Mouse (Mus musculus): ENCODE measurements around the gene Pnpo. TPM values are rescaled to one million over a fixed set of nuclear protein-coding genes. Genes with fewer than 3 reads are reported as not detected.
A peak's percentile ranks its signal among the peaks of the same experiment; 100 is the strongest.

Pnpo gene
- polyA plus RNA-seq (2016; fragmentation: Nextera tagmentation; extraction: Ambion mirVana), result 14.6 and 16.4 TPM in 2 replicates

DNA sequence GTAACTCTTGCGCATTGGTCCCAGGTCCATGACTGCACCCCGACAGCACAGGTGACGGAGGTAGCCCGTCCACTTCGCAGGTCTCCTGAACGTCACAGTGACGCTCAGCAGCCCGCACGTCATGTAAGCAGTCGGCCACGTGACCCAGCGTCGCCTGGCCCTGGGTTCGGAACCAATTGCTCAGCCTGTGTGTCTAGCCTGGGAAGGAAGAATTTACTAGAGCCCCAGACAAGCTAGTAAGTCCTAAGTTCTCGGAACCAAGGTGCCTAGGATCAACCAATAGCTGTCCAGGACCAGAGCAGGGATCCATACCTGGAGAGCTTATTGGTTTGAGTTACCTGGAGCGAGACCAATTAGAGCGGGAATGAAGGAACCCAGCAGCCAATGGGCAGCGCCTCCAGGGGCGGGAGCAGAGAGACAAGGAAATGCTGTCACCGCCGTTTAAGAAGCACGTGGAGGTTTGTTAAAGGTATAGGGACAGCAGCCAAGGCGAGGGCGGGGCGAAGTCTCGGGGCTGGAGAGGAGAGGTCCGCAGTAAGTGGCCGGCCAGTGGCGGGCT, at the start of gene Pnpo:
Gene Pnpo (minus strand): TSS at position 241 of the 559 bp plus-strand sequence.
- Histone ChIP-seq H3K4me3 (peak within 1 kb of the TSS; percentile 52), H3K4me1 (peaks cover 14% of the 10 kb centered on the region), H3K27me3 (peaks cover 15% of the 10 kb centered on the region), H3K4me2 (replicated peaks) (peak within 1 kb of the TSS; percentile 87), H3K9me3 (no peaks in the 10 kb centered on the region), H3K9ac (replicated peaks) (peak within 1 kb of the TSS; percentile 55; the same call in 1 of the 2 replicates), H3K36me3 (no peaks in the 10 kb centered on the region), H3K27ac (replicated peaks) (no peak within 1 kb of the TSS)
- peak; percentile 97 for ATAC-seq (ENCODE audit: low FRiP score, low read depth)
- WGBS, result 1% methylated on average over 29 of the region's 29 CpGs

DNA sequence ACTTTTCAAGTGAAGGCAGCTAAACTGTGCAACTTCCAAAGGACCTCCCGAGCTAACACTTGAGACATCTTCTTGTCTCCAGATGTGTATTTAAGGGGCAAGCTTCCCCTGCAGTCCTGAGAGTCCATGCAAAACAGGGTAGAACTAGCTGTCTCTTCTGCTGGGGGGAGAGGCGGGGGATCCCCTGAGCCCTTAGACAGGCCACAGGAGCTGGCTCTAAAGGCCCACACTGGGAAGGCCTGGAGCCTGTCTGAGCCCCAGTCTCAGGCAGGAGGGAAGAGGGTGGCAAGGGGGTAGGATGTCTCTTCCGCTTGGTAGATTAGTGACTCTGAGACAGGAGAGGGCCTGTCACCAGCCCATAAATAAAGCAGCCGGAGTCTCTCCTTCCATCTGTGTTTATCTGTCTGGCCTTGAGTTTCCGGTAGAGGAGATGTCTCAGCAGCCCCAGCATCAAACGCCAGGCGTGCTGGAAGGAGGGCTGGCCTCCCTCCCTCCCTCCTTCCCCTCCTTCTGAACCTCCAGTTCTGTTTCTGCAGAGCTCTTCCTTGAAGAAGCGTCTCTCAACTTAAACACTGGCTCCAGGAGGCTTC, 49.0 kb upstream of the Pnpo start:
- H3K27me3 ChIP-seq, result peaks cover 63% of the 10 kb centered on the region
- H3K36me3 ChIP-seq, result no peaks in the 10 kb centered on the region
- peaks cover 34% of the 10 kb centered on the region for H3K4me1 ChIP-seq
- ATAC-seq (ENCODE audit: low FRiP score, low read depth), result no peak
- no peak overlapping the region for H3K4me2 ChIP-seq (replicated peaks)
- H3K4me3 ChIP-seq, result no peak overlapping the region
- 52% methylated on average over 8 of the region's 8 CpGs for WGBS
- no peaks in the 10 kb centered on the region for H3K9me3 ChIP-seq
- H3K9ac ChIP-seq (replicated peaks), result no peak overlapping the region
- H3K27ac ChIP-seq (replicated peaks), result no peak overlapping the region

DNA sequence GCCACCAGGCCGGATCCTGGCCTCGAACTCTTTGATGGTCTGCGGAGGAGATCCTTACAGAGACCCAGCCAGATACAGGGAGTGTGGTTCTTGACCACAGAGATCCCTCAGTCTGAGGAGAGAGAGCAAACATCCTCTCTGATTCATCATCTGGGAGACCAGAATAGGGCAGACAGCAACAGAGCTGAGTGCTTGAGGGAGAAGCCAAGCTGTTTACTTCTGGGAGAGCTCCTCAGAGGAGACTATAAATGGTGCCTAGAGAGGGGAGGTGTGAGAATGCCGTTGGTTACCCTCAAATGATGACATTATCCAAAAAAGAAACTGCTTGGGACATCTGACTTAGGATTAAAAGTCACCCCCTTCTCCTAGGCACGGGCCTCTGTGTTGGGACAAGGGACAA, 47.7 kb upstream of the Pnpo start:
- no peak for ATAC-seq (ENCODE audit: low FRiP score, low read depth)
- 79% methylated on average over 5 of the region's 5 CpGs for WGBS
- no peak overlapping the region for H3K9ac ChIP-seq (replicated peaks)
- H3K9me3 ChIP-seq, result no peaks in the 10 kb centered on the region
- H3K36me3 ChIP-seq, result no peaks in the 10 kb centered on the region
- H3K27me3 ChIP-seq, result peaks cover 65% of the 10 kb centered on the region
- no peak overlapping the region for H3K4me2 ChIP-seq (replicated peaks)
- H3K27ac ChIP-seq (replicated peaks), result no peak overlapping the region
- peaks cover 24% of the 10 kb centered on the region for H3K4me1 ChIP-seq
- H3K4me3 ChIP-seq, result no peak overlapping the region

DNA sequence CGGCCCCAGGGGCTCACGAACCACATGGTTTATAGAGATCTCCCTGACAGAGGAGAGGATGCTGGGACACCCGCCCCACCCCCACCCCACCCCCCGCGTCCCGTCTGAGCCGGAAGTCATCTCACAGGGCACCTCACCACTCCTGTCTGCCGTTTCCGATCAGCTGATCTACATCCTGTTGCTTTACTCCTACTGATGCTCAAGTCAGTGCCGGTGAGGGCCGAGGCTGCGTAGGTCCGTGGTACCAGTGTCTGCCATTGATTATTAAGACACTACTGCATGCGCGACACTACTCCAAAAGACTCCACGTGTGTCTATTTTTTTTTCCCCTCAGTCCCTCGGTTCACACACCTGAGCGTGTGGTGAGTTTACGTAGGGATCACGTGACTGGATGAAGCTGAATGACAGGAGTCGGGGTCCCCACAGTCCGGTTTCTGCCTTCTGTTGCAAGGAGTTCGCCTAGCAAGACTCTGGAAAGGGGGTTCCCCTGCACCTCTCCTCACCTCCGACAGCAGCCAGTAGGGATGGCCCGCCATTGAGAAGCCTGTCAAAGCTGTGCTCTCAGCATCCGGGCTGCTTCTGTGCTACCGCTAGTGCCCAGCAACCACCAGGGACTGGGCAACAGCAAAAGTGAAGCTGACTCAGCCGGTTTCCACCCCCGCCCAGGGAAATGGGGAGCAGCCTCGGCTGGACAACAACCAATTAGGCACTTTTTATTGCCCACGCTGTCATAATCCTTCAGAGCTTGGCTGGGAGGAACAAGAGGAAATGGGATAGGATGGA, 44.3 kb upstream of the Pnpo start:
- no peaks in the 10 kb centered on the region for H3K9me3 ChIP-seq
- 7% methylated on average over 30 of the region's 31 CpGs for WGBS
- peaks cover 11% of the 10 kb centered on the region for H3K4me1 ChIP-seq
- H3K27ac ChIP-seq (replicated peaks), result no peak overlapping the region
- peaks cover 77% of the 10 kb centered on the region for H3K27me3 ChIP-seq
- peak overlapping the region; percentile 32 for H3K4me3 ChIP-seq
- H3K36me3 ChIP-seq, result no peaks in the 10 kb centered on the region
- peak overlapping the region; percentile 55 for H3K4me2 ChIP-seq (replicated peaks)
- H3K9ac ChIP-seq (replicated peaks), result 0 out of 2 replicates have a peak overlapping the region, but pooled peaks have one; percentile 21
- ATAC-seq (ENCODE audit: low FRiP score, low read depth), result no peak

DNA sequence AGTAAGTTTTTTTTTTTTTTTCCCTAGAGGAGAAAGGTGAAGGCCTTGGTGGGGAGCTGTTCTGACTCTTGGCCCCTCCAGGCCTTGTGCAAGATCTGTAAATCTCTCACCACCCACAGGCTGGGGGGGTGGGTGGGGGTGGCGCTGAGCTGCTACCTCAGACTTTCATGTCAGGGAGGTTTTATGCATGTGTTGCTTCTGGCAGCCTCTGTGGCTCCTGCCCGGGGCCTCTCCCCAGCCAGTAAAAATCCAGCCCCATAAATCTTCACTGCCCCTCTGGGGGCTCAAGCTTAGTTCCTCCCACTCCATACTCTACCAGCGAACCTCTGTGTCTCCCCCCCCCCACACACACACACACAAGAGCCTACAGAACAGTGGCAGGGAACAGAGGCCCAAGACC, 42.7 kb upstream of the Pnpo start:
- Histone ChIP-seq H3K27ac (replicated peaks) (no peak overlapping the region), H3K36me3 (no peaks in the 10 kb centered on the region), H3K4me2 (replicated peaks) (no peak overlapping the region), H3K9ac (replicated peaks) (no peak overlapping the region), H3K9me3 (no peaks in the 10 kb centered on the region), H3K4me3 (no peak overlapping the region), H3K4me1 (peaks cover 14% of the 10 kb centered on the region), H3K27me3 (peaks cover 73% of the 10 kb centered on the region)
- ATAC-seq (ENCODE audit: low FRiP score, low read depth), result no peak
- WGBS, result 65% methylated on average over 3 of the region's 3 CpGs

DNA sequence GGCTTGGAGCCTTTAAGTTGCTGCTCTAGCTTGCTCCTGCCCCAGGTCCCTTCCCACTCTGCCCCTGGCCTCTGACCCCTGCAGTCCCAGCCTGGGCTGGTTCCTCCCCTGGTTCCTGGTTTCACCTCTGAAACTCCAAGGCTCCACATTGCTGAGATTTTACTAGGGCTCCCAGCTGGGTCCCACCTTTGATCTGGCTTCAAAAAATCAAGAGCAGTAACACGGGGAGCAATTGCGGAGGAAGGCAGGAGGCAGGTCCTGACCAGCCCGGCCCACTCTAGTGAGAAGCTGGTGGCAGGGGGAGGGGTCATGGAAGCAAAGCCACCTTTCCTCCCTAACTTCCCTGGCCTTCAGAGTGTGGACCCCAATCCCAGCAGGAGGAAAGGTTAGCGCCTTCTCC, 41.1 kb upstream of the Pnpo start:
- Histone ChIP-seq H3K27me3 (peaks cover 76% of the 10 kb centered on the region), H3K36me3 (no peaks in the 10 kb centered on the region), H3K4me2 (replicated peaks) (no peak overlapping the region), H3K9me3 (no peaks in the 10 kb centered on the region), H3K27ac (replicated peaks) (no peak overlapping the region), H3K4me3 (no peak overlapping the region), H3K9ac (replicated peaks) (no peak overlapping the region; the same call in 1 of the 2 replicates), H3K4me1 (peaks cover 14% of the 10 kb centered on the region)
- no peak for ATAC-seq (ENCODE audit: low FRiP score, low read depth)
- WGBS, result 22% methylated on average over 4 of the region's 4 CpGs

DNA sequence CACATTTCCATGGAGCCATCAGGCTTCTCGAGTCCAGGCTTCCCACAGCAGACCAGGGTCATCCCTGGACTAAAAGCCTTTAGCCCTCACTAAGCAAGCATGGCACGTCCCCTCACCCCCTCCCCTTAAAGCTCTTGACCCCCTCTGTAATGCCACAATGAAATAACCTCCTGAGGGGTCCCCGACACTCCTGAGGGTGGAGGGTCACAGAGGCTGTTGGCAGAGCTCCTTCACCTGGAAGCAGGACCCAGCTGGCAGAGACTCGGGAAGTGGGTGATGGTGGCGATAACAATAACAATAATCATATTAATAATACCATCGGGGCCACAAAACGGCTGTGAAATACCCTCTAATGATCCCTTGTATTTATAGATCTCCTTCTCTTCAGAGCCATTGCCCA, 39.1 kb upstream of the Pnpo start, which contains the start of gene Sp2:
Gene Sp2 (minus strand): TSS at position 101 of the 400 bp plus-strand sequence.
- H3K27me3 ChIP-seq, result peaks cover 58% of the 10 kb centered on the region
- ATAC-seq (ENCODE audit: low FRiP score, low read depth), result no peak
- no peaks in the 10 kb centered on the region for H3K36me3 ChIP-seq
- peak within 1 kb of the TSS; percentile 40; the same call in 1 of the 2 replicates for H3K9ac ChIP-seq (replicated peaks)
- H3K9me3 ChIP-seq, result no peaks in the 10 kb centered on the region
- no peak within 1 kb of the TSS for H3K4me3 ChIP-seq
- WGBS, result 80% methylated on average over 7 of the region's 7 CpGs
- H3K4me2 ChIP-seq (replicated peaks), result no peak within 1 kb of the TSS; the same call in 1 of the 2 replicates
- H3K27ac ChIP-seq (replicated peaks), result no peak within 1 kb of the TSS
- H3K4me1 ChIP-seq, result peaks cover 15% of the 10 kb centered on the region

DNA sequence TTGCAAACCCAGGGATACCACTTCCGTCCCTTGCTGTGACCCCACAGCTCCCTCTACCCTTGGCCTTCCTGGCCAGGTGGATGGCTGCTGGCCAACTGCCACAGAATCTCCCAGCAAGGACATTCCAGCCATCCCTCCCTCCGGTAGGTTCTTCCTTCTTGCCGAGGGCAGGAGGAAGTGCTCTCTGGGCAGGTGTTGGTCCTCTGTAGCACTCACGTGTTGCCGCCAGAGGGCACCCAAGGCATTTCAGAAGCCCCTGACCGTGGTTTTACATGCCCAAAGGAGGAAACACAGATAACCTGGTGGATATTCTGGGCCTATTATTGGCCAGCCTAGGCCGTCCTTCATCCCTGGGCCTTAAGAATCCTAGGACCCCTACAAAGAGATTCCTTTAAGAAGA, 38.6 kb upstream of the Pnpo start:
- Histone ChIP-seq H3K4me3 (no peak overlapping the region), H3K9ac (replicated peaks) (peak overlapping the region; percentile 40; the same call in 1 of the 2 replicates), H3K4me2 (replicated peaks) (no peak overlapping the region; the same call in 1 of the 2 replicates), H3K27me3 (peaks cover 53% of the 10 kb centered on the region), H3K27ac (replicated peaks) (no peak overlapping the region), H3K9me3 (no peaks in the 10 kb centered on the region), H3K36me3 (no peaks in the 10 kb centered on the region), H3K4me1 (peaks cover 11% of the 10 kb centered on the region)
- WGBS, result 1% methylated on average over 7 of the region's 7 CpGs
- ATAC-seq (ENCODE audit: low FRiP score, low read depth), result no peak

DNA sequence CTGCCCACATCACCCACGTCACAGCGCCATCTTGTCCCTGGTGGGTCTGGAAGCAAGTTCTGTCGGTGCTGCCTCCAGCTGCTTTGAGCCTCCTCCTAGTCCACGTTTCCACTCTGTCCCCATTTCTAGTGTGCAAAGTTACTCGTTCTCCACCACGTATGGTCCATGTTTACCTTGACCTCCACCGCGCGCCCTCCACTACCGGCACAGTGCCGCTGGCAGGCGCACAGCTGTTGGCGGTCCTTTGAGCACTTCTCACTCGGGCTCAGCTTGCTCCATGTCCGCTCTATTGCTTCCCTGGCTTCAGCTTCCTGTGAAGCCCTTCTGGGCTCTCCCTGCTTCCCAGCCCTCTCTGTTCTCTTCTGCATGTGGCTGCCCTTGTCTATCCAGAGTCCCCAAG, 37.7 kb upstream of the Pnpo start:
- ATAC-seq (ENCODE audit: low FRiP score, low read depth), result no peak
- H3K9ac ChIP-seq (replicated peaks), result no peak overlapping the region
- WGBS, result 80% methylated on average over 15 of the region's 15 CpGs

DNA sequence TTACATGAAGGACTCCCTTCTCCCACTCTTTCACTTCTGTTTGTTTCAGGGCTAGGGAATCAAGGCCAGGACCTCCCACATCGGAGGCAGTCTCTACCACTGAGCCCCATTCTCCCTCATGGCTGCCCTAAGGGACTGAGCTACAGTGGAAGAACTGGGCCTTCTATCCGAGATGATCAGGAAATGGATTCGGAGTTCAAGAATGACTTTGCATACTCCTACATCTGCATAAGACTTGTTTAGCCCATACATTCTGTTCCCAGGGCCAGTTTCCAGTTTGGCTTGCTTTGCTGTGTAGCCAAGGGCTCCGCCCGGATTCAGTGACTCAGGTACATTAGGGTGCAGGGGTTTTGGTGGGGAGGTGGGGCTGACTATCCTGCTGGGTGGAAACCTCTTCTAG, 36.2 kb upstream of the Pnpo start:
- no peak overlapping the region for H3K4me3 ChIP-seq
- H3K9ac ChIP-seq (replicated peaks), result no peak overlapping the region
- no peak overlapping the region for H3K27ac ChIP-seq (replicated peaks)
- H3K4me2 ChIP-seq (replicated peaks), result no peak overlapping the region
- no peaks in the 10 kb centered on the region for H3K36me3 ChIP-seq
- H3K27me3 ChIP-seq, result peaks cover 30% of the 10 kb centered on the region
- 76% methylated on average over 5 of the region's 5 CpGs for WGBS
- ATAC-seq (ENCODE audit: low FRiP score, low read depth), result no peak
- H3K4me1 ChIP-seq, result peaks cover 24% of the 10 kb centered on the region
- no peaks in the 10 kb centered on the region for H3K9me3 ChIP-seq

More for the DNA sequence above, 37.7 kb upstream of the Pnpo start:
- Histone ChIP-seq H3K9me3 (no peaks in the 10 kb centered on the region), H3K4me1 (peaks cover 15% of the 10 kb centered on the region), H3K4me2 (replicated peaks) (no peak overlapping the region), H3K36me3 (no peaks in the 10 kb centered on the region), H3K4me3 (no peak overlapping the region), H3K27me3 (peaks cover 44% of the 10 kb centered on the region), H3K27ac (replicated peaks) (no peak overlapping the region)

DNA sequence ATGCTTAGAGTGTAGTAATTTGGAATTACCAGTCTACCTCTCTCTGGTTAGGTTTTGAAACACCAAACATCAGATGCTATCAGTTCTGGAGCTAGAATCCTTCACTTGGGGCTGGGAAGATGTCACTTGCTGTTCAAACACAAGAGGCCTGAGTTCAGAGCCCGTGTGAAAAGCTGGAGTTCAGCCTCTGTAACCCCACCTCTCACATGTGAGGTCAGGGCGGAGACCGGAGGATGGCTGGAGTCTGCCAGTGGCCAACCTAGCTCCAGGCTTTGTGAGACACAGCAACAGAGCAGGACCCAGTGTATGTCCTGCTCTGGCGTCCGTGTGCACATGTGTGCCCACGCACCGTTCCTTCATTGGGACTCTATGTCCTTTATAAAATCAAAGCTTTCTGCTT, 35.5 kb upstream of the Pnpo start:
- 85% methylated on average over 7 of the region's 7 CpGs for WGBS
- no peak overlapping the region for H3K4me3 ChIP-seq
- no peaks in the 10 kb centered on the region for H3K9me3 ChIP-seq
- H3K4me1 ChIP-seq, result peaks cover 24% of the 10 kb centered on the region
- H3K27ac ChIP-seq (replicated peaks), result no peak overlapping the region
- H3K9ac ChIP-seq (replicated peaks), result no peak overlapping the region
- peaks cover 23% of the 10 kb centered on the region for H3K27me3 ChIP-seq
- ATAC-seq (ENCODE audit: low FRiP score, low read depth), result no peak
- no peak overlapping the region for H3K4me2 ChIP-seq (replicated peaks)
- no peaks in the 10 kb centered on the region for H3K36me3 ChIP-seq

All from midbrain, embryonic 12.5 days (tissue).